Mouse (Mus musculus) bone marrow, adult 2 months (tissue): ENCODE results near the gene Mrpl12.
"Not testable (repeated sequence)": the region's sequence is repeated elsewhere in the genome, so short reads cannot be mapped to it uniquely, and the experiment has no call there.

Experiments used
- CTCF ChIP-seq: fragments of 200-500 bp; IDR thresholded peaks from 2 replicates; pipeline ENCODE4 v1.5.1; 2011; ENCODE audit warnings: low read length, control low read depth; ENCODE audit not compliant: control insufficient read depth, insufficient read depth
- POLR2A ChIP-seq: fragments of 200-500 bp; IDR thresholded peaks from 2 replicates; pipeline ENCODE4 v1.6.1; 2011; ENCODE audit warnings: low read depth, mild to moderate bottlenecking, control low read depth, low read length, borderline replicate concordance; ENCODE audit not compliant: control insufficient read depth

- not testable (repeated sequence) for TF ChIP-seq CTCF, POLR2A
These were observed 29.8 kb downstream of the Mrpl12 start for GRCm38 (mm10) chr11:120514262-120514661.
